Comparison of ENCODE assay signal across 21 mouse cellular contexts in genomic region chr2:73348221-73348620, GRCm38 (mm10). TPM values are rescaled to one million over a fixed set of nuclear protein-coding genes. Genes with fewer than 3 reads are reported as not detected.
DNase-seq lines count a peak whose midpoint lies in the region; ATAC-seq and TF ChIP-seq lines count a peak whose summit lies in the region.
"Had no signal": no experiment of that assay in that cellular context is flagged by ENCODE, and none has a peak within 500 bp of the region (broad histone marks: within the 10 kb centered on the region; RNA-seq: fewer than 3 reads in every experiment).

No protein-coding gene starts in this region.

- no peaks in the 10 kb centered on the region for H3K36me3 ChIP-seq in megakaryocyte, embryonic 14.5 days (replicated peaks; ENCODE audit: low read length)
- H3K36me3 ChIP-seq: embryonic facial prominence, embryonic 15.5 days had no signal

- no peak for TF ChIP-seq CTCF in left cerebral cortex, adult 2 months (IDR thresholded peaks at IDR 0.05)

- no peak overlapping the region for H3K4me3 ChIP-seq in left cerebral cortex, adult 2 months
- peak overlapping the region; percentile 9 for H3K4me3 ChIP-seq in megakaryocyte, embryonic 14.5 days (replicated peaks)
- H3K4me3 ChIP-seq: embryonic facial prominence, embryonic 15.5 days; liver, embryonic 13.5 days had no signal

- H3K27me3 ChIP-seq in megakaryocyte, embryonic 14.5 days (replicated peaks): no peaks in the 10 kb centered on the region
- H3K27me3 ChIP-seq: CH12.LX; embryonic facial prominence, embryonic 15.5 days; liver, embryonic 13.5 days had no signal

- H3K4me1 ChIP-seq in megakaryocyte, embryonic 14.5 days: peaks cover 6% of the 10 kb centered on the region

- intact Hi-C loops in left cerebral cortex, adult 2 months (cut with DNase I): no loop called here
- intact Hi-C loops in left cerebral cortex, postnatal 10 days (cut with DNase I): loop anchor here (5.0 kb wide), 1 partner anchor 36 kb away; the partner anchor contains the start of genes Cir1 and Scrn3

- no peak for ATAC-seq in megakaryocyte, adult 5-6 weeks (ENCODE audit: poor library complexity, severe bottlenecking)
- ATAC-seq: forebrain, postnatal 0 days had no signal

- DNase-seq in left cerebral cortex, adult 2 months (ENCODE audit: extremely low spot score in 1 of 2, low spot score in 2 of 2): no peak
- DNase-seq in left cerebral cortex, postnatal 10 days (ENCODE audit: extremely low spot score in 1 of 2, low spot score in 2 of 2): no peak
- DNase-seq in CD4-positive, CD25-positive, alpha-beta regulatory T cell, adult 2 months (ENCODE audit: low read depth, low spot score): peak; percentile 12
- peak; percentile 16 for DNase-seq in Muller cell, postnatal 12 days (ENCODE audit: inconsistent ontology term)
- no peak for DNase-seq in thymus, adult 18-20 months
- DNase-seq: adrenal gland, postnatal 25 days; cerebellum, adult 11 months; cerebellum, postnatal 25 days; embryo, embryonic 11 days; forebrain, postnatal 0 days; gastrocnemius, postnatal 36 days; kidney, adult 11 months; left cerebral cortex, postnatal 4 days; liver, embryonic 13.5 days; thymus, postnatal 4 days had no signal

- 0 out of 2 replicates have a peak overlapping the region, but pooled peaks have one; percentile 7 for H3K27ac ChIP-seq in left cerebral cortex, adult 2 months
- H3K27ac ChIP-seq: embryonic facial prominence, embryonic 15.5 days; kidney, postnatal 0 days; liver, embryonic 13.5 days; macrophage had no signal

- no peaks in the 10 kb centered on the region for H3K9me3 ChIP-seq in megakaryocyte, embryonic 14.5 days
- H3K9me3 ChIP-seq: embryonic facial prominence, embryonic 15.5 days; liver, embryonic 13.5 days had no signal

RNA-seq across cellular contexts. Expression of gene Cir1, which starts 35.7 kb away (rescaled TPM):
- total RNA-seq in left cerebral cortex, adult 2 months (2021): 10 to 100 TPM; 26.3 to 27.1 TPM
- total RNA-seq in left cerebral cortex, postnatal 10 days (2021): 10 to 100 TPM; 24.4 to 25.3 TPM
- 14.8 TPM in 1 of 2 replicates, not detected in the other for polyA plus RNA-seq in megakaryocyte, embryonic 14.5 days (2012; ENCODE audit: insufficient read depth, low replicate concordance)
- 13.6 and 14.0 TPM in 2 replicates for total RNA-seq in megakaryocyte, adult 5-6 weeks (2015)
- total RNA-seq in megakaryocyte, adult 5-6 weeks (2017): 15.2 and 17.2 TPM in 2 replicates

RNA-seq across cellular contexts. Expression of gene Scrn3, which starts 35.8 kb away (rescaled TPM):
- 10 to 100 TPM; 17.8 to 19.5 TPM for total RNA-seq in left cerebral cortex, adult 2 months (2021)
- 10 to 100 TPM in 1 of 2 experiments, 1 to 10 TPM in 1; 9.6 to 11.5 TPM for total RNA-seq in left cerebral cortex, postnatal 10 days (2021)
- polyA plus RNA-seq in megakaryocyte, embryonic 14.5 days (2012; ENCODE audit: insufficient read depth, low replicate concordance): 0.10 TPM in 1 of 2 replicates, not detected in the other
- 9.0 and 9.5 TPM in 2 replicates for total RNA-seq in megakaryocyte, adult 5-6 weeks (2015)
- 8.0 and 15.7 TPM in 2 replicates for total RNA-seq in megakaryocyte, adult 5-6 weeks (2017)

RNA-seq across cellular contexts. Expression of gene Gpr155, which starts 38.2 kb away (rescaled TPM):
- 10 to 100 TPM; 32.1 to 32.9 TPM for total RNA-seq in left cerebral cortex, adult 2 months (2021)
- total RNA-seq in left cerebral cortex, postnatal 10 days (2021): 10 to 100 TPM; 30.9 to 36.1 TPM
- 0.46 TPM in 1 of 2 replicates, not detected in the other for polyA plus RNA-seq in megakaryocyte, embryonic 14.5 days (2012; ENCODE audit: insufficient read depth, low replicate concordance)
- total RNA-seq in megakaryocyte, adult 5-6 weeks (2015): 3.2 and 6.0 TPM in 2 replicates
- 2.5 and 6.3 TPM in 2 replicates for total RNA-seq in megakaryocyte, adult 5-6 weeks (2017)

Comparison
In these comparisons a context has a peak if more than half of its experiments do, and no peak if none do; other contexts are left out.
1. DNase-seq: peak in CD4-positive, CD25-positive, alpha-beta regulatory T cell, adult 2 months (single experiment) and Muller cell, postnatal 12 days (single experiment); none in left cerebral cortex, adult 2 months (0 of 2), left cerebral cortex, postnatal 10 days (0 of 2) and thymus, adult 18-20 months (0 of 2).
2. RNA of gene Gpr155, which starts 38.2 kb away (total RNA-seq): 30.9 to 36.1 TPM in left cerebral cortex, postnatal 10 days and 32.1 to 32.9 TPM in left cerebral cortex, adult 2 months; 2.5 to 6.3 TPM in megakaryocyte, adult 5-6 weeks; every median in the first group is over 4 times any median in the second.